Mouse (Mus musculus) hindbrain, postnatal 0 days (tissue): ENCODE measurements around the gene Mthfsd. TPM values are rescaled to one million over a fixed set of nuclear protein-coding genes. Genes with fewer than 3 reads are reported as not detected.

Experiments
- ATAC-seq: fragments of 200-750 bp; cut with Nextera tagmentation; 2 replicates; pipeline ENCODE4 v1.8.0; 2017; ENCODE audit warnings: mild to moderate bottlenecking, moderate TSS enrichment, moderate library complexity
- DNase-seq: peaks from one replicate; pipeline ENCODE4 v3.0.0-alpha.2; 2015; ENCODE audit warnings: low spot score
- H3K27ac ChIP-seq: fragments of 300-500 bp; sonication (generic); 2 replicates; pipeline ENCODE4 v1.5.1; 2014; ENCODE audit warnings: mild to moderate bottlenecking
- H3K27me3 ChIP-seq: fragments of 300-500 bp; sonication (generic); 2 replicates; pipeline ENCODE4 v1.6.1; 2014; ENCODE audit warnings: low read length, mixed read lengths; ENCODE audit not compliant: insufficient read depth
- H3K36me3 ChIP-seq: fragments of 300-500 bp; sonication (generic); 2 replicates; pipeline ENCODE4 v1.6.1; 2014; ENCODE audit warnings: low read length, mixed read lengths; ENCODE audit not compliant: insufficient read depth
- H3K4me1 ChIP-seq: fragments of 300-500 bp; sonication (generic); 2 replicates; pipeline ENCODE4 v1.6.1; 2014; ENCODE audit warnings: antibody characterized with exemption, low read length, mixed read lengths; ENCODE audit not compliant: insufficient read depth
- H3K4me2 ChIP-seq: fragments of 300-500 bp; sonication (generic); 2 replicates; pipeline ENCODE4 v1.6.1; 2014; ENCODE audit warnings: low read depth, mild to moderate bottlenecking, low read length, moderate library complexity, mixed read lengths
- H3K4me3 ChIP-seq: fragments of 300-500 bp; sonication (generic); 2 replicates; pipeline ENCODE4 v1.5.1; 2014; ENCODE audit warnings: low read length
- H3K9ac ChIP-seq: fragments of 300-500 bp; sonication (generic); replicated peaks from 2 replicates; pipeline ENCODE4 v1.6.1; 2014; ENCODE audit warnings: mild to moderate bottlenecking, low read length, moderate library complexity, mixed read lengths
- H3K9me3 ChIP-seq: fragments of 300-500 bp; sonication (generic); 2 replicates; pipeline ENCODE4 v1.6.1; 2016; ENCODE audit warnings: low read length, mixed read lengths
- CTCF ChIP-seq: IDR thresholded peaks from 2 replicates; pipeline ENCODE4 v1.5.1; 2016; ENCODE audit warnings: antibody characterized with exemption, control low read depth, low read depth
- WGBS: fragments of 180-500 bp; shearing (Covaris S2); extraction: QIAGEN DNeasy Blood & Tissue Kit; methylation state at CpG from one replicate; pipeline ENCODE4 v1.1.7; 2014; 5-methylcytosine and 5-hydroxymethylcytosine counted together
- polyA plus RNA-seq: library from polyadenylated mRNA; unstranded; fragments of >200 nt; fragmentation: Nextera tagmentation; extraction: Ambion mirVana; gene quantifications from 2 replicates; pipeline ENCODE4 v1.2.1, GENCODE M21; 2015
- total RNA-seq: library from RNA; depleted of rRNA; stranded (reverse); fragments of >200 nt; gene quantifications from 2 replicates; pipeline ENCODE4 v1.2.3, GENCODE M21; 2014

The Mthfsd gene
- total and polyA plus RNA-seq, 2 experiments from 2014 or later = 39.9 to 44.4 TPM

DNA sequence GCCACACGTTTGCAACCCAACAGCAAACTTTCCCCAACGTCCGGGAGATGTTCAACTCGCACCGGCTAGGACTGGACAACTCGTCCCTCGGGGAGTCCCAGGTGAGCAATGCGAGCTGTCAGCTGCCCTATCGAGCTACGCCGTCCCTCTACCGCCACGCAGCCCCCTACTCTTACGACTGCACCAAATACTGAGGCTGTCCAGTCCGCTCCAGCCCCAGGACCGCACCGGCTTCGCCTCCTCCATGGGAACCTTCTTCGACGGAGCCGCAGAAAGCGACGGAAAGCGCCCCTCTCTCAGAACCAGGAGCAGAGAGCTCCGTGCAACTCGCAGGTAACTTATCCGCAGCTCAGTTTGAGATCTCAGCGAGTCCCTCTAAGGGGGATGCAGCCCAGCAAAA, 9.7 kb upstream of the Mthfsd start:
- no peak for TF ChIP-seq CTCF
- peaks cover 90% of the 10 kb centered on the region for H3K27me3 ChIP-seq
- H3K9me3 ChIP-seq = no peaks in the 10 kb centered on the region
- DNase-seq = no peak
- no peak overlapping the region for H3K9ac ChIP-seq
- H3K4me3 ChIP-seq = peak overlapping the region; percentile 26
- 1% methylated on average over 27 of the region's 28 CpGs for WGBS
- H3K36me3 ChIP-seq = no peaks in the 10 kb centered on the region
- H3K27ac ChIP-seq = no peak overlapping the region
- ATAC-seq = no peak
- no peak overlapping the region for H3K4me2 ChIP-seq
- no peaks in the 10 kb centered on the region for H3K4me1 ChIP-seq

DNA sequence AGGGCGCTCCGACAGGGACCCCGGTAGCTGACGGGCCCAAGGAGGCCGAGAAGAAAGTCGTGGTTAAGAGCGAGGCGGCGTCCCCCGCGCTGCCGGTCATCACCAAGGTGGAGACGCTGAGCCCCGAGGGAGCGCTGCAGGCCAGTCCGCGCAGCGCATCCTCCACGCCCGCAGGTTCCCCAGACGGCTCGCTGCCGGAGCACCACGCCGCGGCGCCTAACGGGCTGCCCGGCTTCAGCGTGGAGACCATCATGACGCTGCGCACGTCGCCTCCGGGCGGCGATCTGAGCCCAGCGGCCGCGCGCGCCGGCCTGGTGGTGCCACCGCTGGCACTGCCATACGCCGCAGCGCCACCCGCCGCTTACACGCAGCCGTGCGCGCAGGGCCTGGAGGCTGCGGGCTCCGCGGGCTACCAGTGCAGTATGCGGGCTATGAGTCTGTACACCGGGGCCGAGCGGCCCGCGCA, 9.0 kb upstream of the Mthfsd start:
- Histone ChIP-seq H3K9ac (no peak overlapping the region), H3K4me2 (peak overlapping the region; percentile 0), H3K4me3 (peak overlapping the region; percentile 26), H3K4me1 (no peaks in the 10 kb centered on the region), H3K27ac (no peak overlapping the region), H3K9me3 (no peaks in the 10 kb centered on the region), H3K27me3 (peaks cover 85% of the 10 kb centered on the region), H3K36me3 (no peaks in the 10 kb centered on the region)
- TF ChIP-seq CTCF = no peak
- DNase-seq (peak; percentile 35), ATAC-seq (no peak)
- WGBS = under 1% methylated on average over 55 of the region's 62 CpGs

DNA sequence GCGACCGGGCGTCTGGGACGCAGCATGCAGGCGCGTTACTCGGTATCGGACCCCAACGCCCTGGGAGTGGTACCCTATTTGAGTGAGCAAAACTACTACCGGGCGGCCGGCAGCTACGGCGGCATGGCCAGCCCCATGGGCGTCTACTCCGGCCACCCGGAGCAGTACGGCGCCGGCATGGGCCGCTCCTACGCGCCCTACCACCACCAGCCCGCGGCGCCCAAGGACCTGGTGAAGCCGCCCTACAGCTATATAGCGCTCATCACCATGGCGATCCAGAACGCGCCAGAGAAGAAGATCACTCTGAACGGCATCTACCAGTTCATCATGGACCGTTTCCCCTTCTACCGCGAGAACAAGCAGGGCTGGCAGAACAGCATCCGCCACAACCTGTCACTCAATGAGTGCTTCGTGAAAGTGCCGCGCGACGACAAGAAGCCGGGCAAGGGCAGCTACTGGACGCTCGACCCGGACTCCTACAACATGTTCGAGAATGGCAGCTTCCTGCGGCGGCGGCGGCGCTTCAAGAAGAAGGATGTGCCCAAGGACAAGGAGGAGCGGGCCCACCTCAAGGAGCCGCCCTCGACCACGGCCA, 8.5 kb upstream of the Mthfsd start:
- peak overlapping the region; percentile 52 for H3K4me2 ChIP-seq
- no peak overlapping the region for H3K27ac ChIP-seq
- no peaks in the 10 kb centered on the region for H3K9me3 ChIP-seq
- TF ChIP-seq CTCF = no peak
- peak overlapping the region; percentile 26 for H3K4me3 ChIP-seq
- no peaks in the 10 kb centered on the region for H3K36me3 ChIP-seq
- ATAC-seq (no peak), DNase-seq (no peak)
- H3K9ac ChIP-seq = no peak overlapping the region
- peaks cover 81% of the 10 kb centered on the region for H3K27me3 ChIP-seq
- no peaks in the 10 kb centered on the region for H3K4me1 ChIP-seq
- 2% methylated on average over 55 of the region's 55 CpGs for WGBS

DNA sequence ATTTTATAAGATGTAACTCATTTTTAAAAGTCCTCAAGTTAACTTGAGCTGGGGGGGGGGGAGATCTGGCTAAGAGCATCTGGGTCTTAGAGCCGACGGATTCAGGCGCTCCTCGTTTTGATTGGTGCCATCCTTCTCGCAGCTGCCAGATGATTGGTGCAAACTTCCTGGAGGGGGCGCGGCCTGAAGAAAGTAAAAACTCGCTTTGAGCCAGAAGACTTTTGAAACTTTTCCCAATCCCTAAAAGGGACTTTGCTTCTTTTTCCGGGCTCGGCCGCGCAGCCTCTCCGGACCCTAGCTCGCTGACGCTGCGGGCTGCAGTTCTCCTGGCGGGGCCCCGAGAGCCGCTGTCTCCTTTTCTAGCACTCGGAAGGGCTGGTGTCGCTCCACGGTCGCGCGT, 7.8 kb upstream of the Mthfsd start, which contains the start of gene Foxc2:
TSS of gene Foxc2 (plus strand) at position 224 of the 400 bp plus-strand sequence.
- TF ChIP-seq CTCF = no peak
- no peaks in the 10 kb centered on the region for H3K4me1 ChIP-seq
- peak within 1 kb of the TSS; percentile 52 for H3K4me2 ChIP-seq
- H3K27me3 ChIP-seq = peaks cover 74% of the 10 kb centered on the region
- under 1% methylated on average over 25 of the region's 25 CpGs for WGBS
- H3K27ac ChIP-seq = no peak within 1 kb of the TSS
- H3K9ac ChIP-seq = no peak within 1 kb of the TSS
- no peaks in the 10 kb centered on the region for H3K36me3 ChIP-seq
- peak; percentile 85 for DNase-seq
- no peaks in the 10 kb centered on the region for H3K9me3 ChIP-seq
- 0 out of 2 replicates have a peak, but pooled peaks have one; percentile 57 for ATAC-seq
- peak within 1 kb of the TSS; percentile 26 for H3K4me3 ChIP-seq

DNA sequence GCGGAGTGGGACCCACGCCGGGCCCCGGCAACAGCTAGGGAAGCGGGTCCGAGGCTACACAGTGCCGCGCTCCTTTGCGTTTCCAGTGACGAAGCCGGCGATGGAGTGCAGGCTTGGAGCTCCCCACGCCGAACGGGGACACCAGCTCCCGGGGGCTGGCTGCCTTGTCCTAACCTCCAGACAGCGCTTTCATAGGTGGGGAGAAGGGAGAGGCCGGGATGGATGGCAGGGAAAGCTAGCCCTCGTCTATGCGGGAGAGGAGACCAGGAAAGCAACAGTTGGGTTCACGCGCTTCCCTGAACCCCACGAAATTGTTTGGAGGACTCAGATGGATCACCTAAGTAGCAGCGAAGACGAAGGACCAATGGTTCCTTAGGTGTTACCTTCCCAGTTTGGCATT, 6.9 kb upstream of the Mthfsd start:
- H3K4me3 ChIP-seq = peak overlapping the region; percentile 17; the same call in 1 of the 2 replicates
- peaks cover 67% of the 10 kb centered on the region for H3K27me3 ChIP-seq
- H3K4me1 ChIP-seq = no peaks in the 10 kb centered on the region
- ATAC-seq = no peak
- WGBS = under 1% methylated on average over 25 of the region's 25 CpGs
- H3K27ac ChIP-seq = no peak overlapping the region
- TF ChIP-seq CTCF = no peak
- no peak overlapping the region for H3K4me2 ChIP-seq
- H3K9ac ChIP-seq = no peak overlapping the region
- no peaks in the 10 kb centered on the region for H3K36me3 ChIP-seq
- H3K9me3 ChIP-seq = no peaks in the 10 kb centered on the region
- no peak for DNase-seq

DNA sequence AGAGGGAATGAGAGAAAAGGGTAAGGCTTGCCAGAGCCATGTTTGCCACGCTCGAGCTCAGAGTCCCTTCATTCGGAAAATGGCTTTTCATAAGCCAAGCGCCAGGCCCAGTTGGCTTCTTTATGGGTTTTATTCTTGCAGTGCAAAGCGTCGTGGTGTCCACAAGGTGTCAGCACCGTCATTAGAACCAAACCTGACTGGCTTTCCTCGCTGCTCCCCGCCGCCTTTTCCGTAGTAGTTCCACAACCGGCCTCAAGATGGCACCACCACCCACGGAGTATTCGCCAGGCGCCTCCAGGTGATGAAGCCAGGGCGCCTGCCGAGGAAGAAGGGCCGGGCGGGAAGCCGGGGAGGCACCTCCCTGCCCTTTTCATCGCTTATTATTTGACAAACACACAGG, 5.1 kb upstream of the Mthfsd start:
- peak; percentile 53 for ATAC-seq
- Histone ChIP-seq H3K9me3 (no peaks in the 10 kb centered on the region), H3K4me2 (no peak overlapping the region), H3K36me3 (no peaks in the 10 kb centered on the region), H3K27me3 (peaks cover 48% of the 10 kb centered on the region), H3K9ac (no peak overlapping the region), H3K4me1 (no peaks in the 10 kb centered on the region), H3K27ac (no peak overlapping the region), H3K4me3 (no peak overlapping the region)
- DNase-seq = peak; percentile 95
- WGBS = under 1% methylated on average over 21 of the region's 21 CpGs
- peak; percentile 99 for TF ChIP-seq CTCF
